Mouse (Mus musculus): ENCODE data around the gene Kif1b. TPM values are rescaled to one million over a fixed set of nuclear protein-coding genes. Genes with fewer than 3 reads are reported as not detected.

Kif1b gene
- polyA plus RNA-seq, 1 experiment from 2014 or later: 224 TPM

- Histone ChIP-seq H3K4me3 (ENCODE audit: low read depth, low read length) (no peak overlapping the region), H3K9me3 (ENCODE audit: control insufficient read depth, low read length) (no peaks in the 10 kb centered on the region), H3K4me1 (ENCODE audit: control insufficient read depth, insufficient read depth, low read length) (no peaks in the 10 kb centered on the region), H3K4me2 (ENCODE audit: low read depth, low read length) (no peak overlapping the region), H3K9ac (replicated peaks; ENCODE audit: low read depth, low read length) (no peak overlapping the region), H3K36me3 (ENCODE audit: control insufficient read depth, insufficient read depth, low read length) (peaks cover 62% of the 10 kb centered on the region), H3K27ac (ENCODE audit: low read depth, low read length) (no peak overlapping the region), H3K27me3 (ENCODE audit: control insufficient read depth, insufficient read depth, low read length) (no peaks in the 10 kb centered on the region)
- WGBS: 90% methylated on average over 13 of the region's 13 CpGs
- ATAC-seq (ENCODE audit: low read depth): no peak
Measured at GRCm38 (mm10) chr4:149159891-149160290, 147.6 kb downstream of the Kif1b start.

GRCm38 (mm10) chr4:149159203-149159602, 148.3 kb downstream of the Kif1b start:
- Histone ChIP-seq H3K36me3 (ENCODE audit: control insufficient read depth, insufficient read depth, low read length) (peaks cover 69% of the 10 kb centered on the region), H3K4me3 (ENCODE audit: low read depth, low read length) (no peak overlapping the region), H3K9me3 (ENCODE audit: control insufficient read depth, low read length) (no peaks in the 10 kb centered on the region), H3K27me3 (ENCODE audit: control insufficient read depth, insufficient read depth, low read length) (no peaks in the 10 kb centered on the region), H3K4me2 (ENCODE audit: low read depth, low read length) (no peak overlapping the region), H3K27ac (ENCODE audit: low read depth, low read length) (no peak overlapping the region), H3K4me1 (ENCODE audit: control insufficient read depth, insufficient read depth, low read length) (no peaks in the 10 kb centered on the region), H3K9ac (replicated peaks; ENCODE audit: low read depth, low read length) (no peak overlapping the region)
- WGBS: 89% methylated on average over 2 of the region's 2 CpGs
- ATAC-seq (ENCODE audit: low read depth): no peak

GRCm38 (mm10) chr4:149157415-149157973, 150.0 kb downstream of the Kif1b start:
- Histone ChIP-seq H3K4me3 (ENCODE audit: low read depth, low read length) (no peak overlapping the region), H3K9me3 (ENCODE audit: control insufficient read depth, low read length) (no peaks in the 10 kb centered on the region), H3K36me3 (ENCODE audit: control insufficient read depth, insufficient read depth, low read length) (peaks cover 84% of the 10 kb centered on the region), H3K27ac (ENCODE audit: low read depth, low read length) (no peak overlapping the region), H3K9ac (replicated peaks; ENCODE audit: low read depth, low read length) (no peak overlapping the region), H3K4me2 (ENCODE audit: low read depth, low read length) (no peak overlapping the region), H3K27me3 (ENCODE audit: control insufficient read depth, insufficient read depth, low read length) (no peaks in the 10 kb centered on the region), H3K4me1 (ENCODE audit: control insufficient read depth, insufficient read depth, low read length) (no peaks in the 10 kb centered on the region)
- no peak for ATAC-seq (ENCODE audit: low read depth)
- 64% methylated on average over 8 of the region's 8 CpGs for WGBS

DNA sequence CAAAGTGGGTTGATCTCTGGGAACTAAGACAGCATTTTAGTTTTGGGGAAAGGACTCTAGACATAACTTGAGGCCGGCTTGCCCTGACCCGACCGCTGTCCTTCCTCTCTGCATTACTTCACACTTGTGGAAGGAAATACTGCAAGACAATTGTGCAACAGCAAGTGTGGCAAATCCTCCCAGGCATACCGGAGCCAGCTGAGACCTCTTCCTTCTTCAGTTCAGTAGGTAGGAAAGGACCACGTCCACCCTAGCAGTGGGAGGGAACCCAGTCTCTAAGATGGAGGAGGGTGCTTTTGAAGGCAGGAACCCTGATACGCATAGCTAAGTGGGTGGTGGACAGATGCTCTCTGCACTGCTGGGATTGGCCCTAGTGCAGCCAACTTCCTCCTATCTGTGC, 151.8 kb downstream of the Kif1b start:
- no peak for ATAC-seq (ENCODE audit: low read depth)
- Histone ChIP-seq H3K9ac (replicated peaks; ENCODE audit: low read depth, low read length) (no peak overlapping the region), H3K9me3 (ENCODE audit: control insufficient read depth, low read length) (no peaks in the 10 kb centered on the region)

GRCm38 (mm10) chr4:149154859-149155258, 152.6 kb downstream of the Kif1b start:
- Histone ChIP-seq H3K4me2 (ENCODE audit: low read depth, low read length) (no peak overlapping the region), H3K27me3 (ENCODE audit: control insufficient read depth, insufficient read depth, low read length) (no peaks in the 10 kb centered on the region), H3K36me3 (ENCODE audit: control insufficient read depth, insufficient read depth, low read length) (peaks cover 83% of the 10 kb centered on the region), H3K27ac (ENCODE audit: low read depth, low read length) (no peak overlapping the region), H3K9me3 (ENCODE audit: control insufficient read depth, low read length) (no peaks in the 10 kb centered on the region), H3K4me1 (ENCODE audit: control insufficient read depth, insufficient read depth, low read length) (no peaks in the 10 kb centered on the region), H3K4me3 (ENCODE audit: low read depth, low read length) (no peak overlapping the region), H3K9ac (replicated peaks; ENCODE audit: low read depth, low read length) (no peak overlapping the region)
- no peak for ATAC-seq (ENCODE audit: low read depth)
- WGBS: 97% methylated on average over 7 of the region's 7 CpGs

More for the DNA sequence above, 151.8 kb downstream of the Kif1b start:
- Histone ChIP-seq H3K4me1 (ENCODE audit: control insufficient read depth, insufficient read depth, low read length) (no peaks in the 10 kb centered on the region), H3K4me2 (ENCODE audit: low read depth, low read length) (no peak overlapping the region), H3K4me3 (ENCODE audit: low read depth, low read length) (no peak overlapping the region), H3K36me3 (ENCODE audit: control insufficient read depth, insufficient read depth, low read length) (peaks cover 85% of the 10 kb centered on the region), H3K27ac (ENCODE audit: low read depth, low read length) (no peak overlapping the region), H3K27me3 (ENCODE audit: control insufficient read depth, insufficient read depth, low read length) (no peaks in the 10 kb centered on the region)
- WGBS: 95% methylated on average over 6 of the region's 6 CpGs

DNA sequence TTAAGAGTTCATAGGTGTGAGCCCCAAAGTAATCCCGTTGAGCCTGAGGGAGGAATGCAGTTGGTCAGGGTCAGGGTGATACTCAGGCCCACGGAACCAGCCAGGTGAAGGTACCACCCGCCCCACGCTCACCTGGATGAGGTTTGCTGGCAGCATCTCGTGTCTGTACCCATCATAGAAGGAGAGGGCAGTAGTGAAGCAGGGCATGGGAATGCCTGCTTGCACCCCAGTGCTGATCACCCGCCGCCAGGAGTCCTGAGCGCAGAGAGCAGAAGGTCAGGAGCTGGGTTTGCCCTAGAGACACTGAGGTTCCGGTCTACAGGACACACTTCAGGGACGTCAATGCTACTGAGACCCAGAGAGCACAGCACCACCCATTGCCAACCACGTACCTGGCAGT, 156.8 kb downstream of the Kif1b start:
- Histone ChIP-seq H3K36me3 (ENCODE audit: control insufficient read depth, insufficient read depth, low read length) (peaks cover 52% of the 10 kb centered on the region), H3K27me3 (ENCODE audit: control insufficient read depth, insufficient read depth, low read length) (no peaks in the 10 kb centered on the region)

GRCm38 (mm10) chr4:149150256-149150655, 157.2 kb downstream of the Kif1b start:
- H3K4me1 ChIP-seq (ENCODE audit: control insufficient read depth, insufficient read depth, low read length): no peaks in the 10 kb centered on the region
- peaks cover 49% of the 10 kb centered on the region for H3K36me3 ChIP-seq (ENCODE audit: control insufficient read depth, insufficient read depth, low read length)
- H3K4me2 ChIP-seq (ENCODE audit: low read depth, low read length): no peak overlapping the region
- no peak overlapping the region for H3K27ac ChIP-seq (ENCODE audit: low read depth, low read length)
- H3K9me3 ChIP-seq (ENCODE audit: control insufficient read depth, low read length): no peaks in the 10 kb centered on the region
- no peak overlapping the region for H3K4me3 ChIP-seq (ENCODE audit: low read depth, low read length)
- ATAC-seq (ENCODE audit: low read depth): no peak
- no peak overlapping the region for H3K9ac ChIP-seq (replicated peaks; ENCODE audit: low read depth, low read length)
- WGBS: 82% methylated on average over 11 of the region's 11 CpGs
- no peaks in the 10 kb centered on the region for H3K27me3 ChIP-seq (ENCODE audit: control insufficient read depth, insufficient read depth, low read length)

More for the DNA sequence above, 156.8 kb downstream of the Kif1b start:
- Histone ChIP-seq H3K4me2 (ENCODE audit: low read depth, low read length) (no peak overlapping the region), H3K4me1 (ENCODE audit: control insufficient read depth, insufficient read depth, low read length) (no peaks in the 10 kb centered on the region), H3K4me3 (ENCODE audit: low read depth, low read length) (no peak overlapping the region), H3K9ac (replicated peaks; ENCODE audit: low read depth, low read length) (no peak overlapping the region), H3K27ac (ENCODE audit: low read depth, low read length) (no peak overlapping the region), H3K9me3 (ENCODE audit: control insufficient read depth, low read length) (no peaks in the 10 kb centered on the region)
- ATAC-seq (ENCODE audit: low read depth): no peak
- WGBS: 94% methylated on average over 11 of the region's 11 CpGs

- Histone ChIP-seq H3K9ac (replicated peaks; ENCODE audit: low read depth, low read length) (no peak overlapping the region), H3K4me2 (ENCODE audit: low read depth, low read length) (no peak overlapping the region), H3K27ac (ENCODE audit: low read depth, low read length) (no peak overlapping the region), H3K4me3 (ENCODE audit: low read depth, low read length) (no peak overlapping the region), H3K27me3 (ENCODE audit: control insufficient read depth, insufficient read depth, low read length) (no peaks in the 10 kb centered on the region), H3K9me3 (ENCODE audit: control insufficient read depth, low read length) (no peaks in the 10 kb centered on the region), H3K4me1 (ENCODE audit: control insufficient read depth, insufficient read depth, low read length) (no peaks in the 10 kb centered on the region), H3K36me3 (ENCODE audit: control insufficient read depth, insufficient read depth, low read length) (peaks cover 43% of the 10 kb centered on the region)
- WGBS: 77% methylated on average over 7 of the region's 7 CpGs
- no peak for ATAC-seq (ENCODE audit: low read depth)
Measured at GRCm38 (mm10) chr4:149149611-149150010, 157.9 kb downstream of the Kif1b start.

DNA sequence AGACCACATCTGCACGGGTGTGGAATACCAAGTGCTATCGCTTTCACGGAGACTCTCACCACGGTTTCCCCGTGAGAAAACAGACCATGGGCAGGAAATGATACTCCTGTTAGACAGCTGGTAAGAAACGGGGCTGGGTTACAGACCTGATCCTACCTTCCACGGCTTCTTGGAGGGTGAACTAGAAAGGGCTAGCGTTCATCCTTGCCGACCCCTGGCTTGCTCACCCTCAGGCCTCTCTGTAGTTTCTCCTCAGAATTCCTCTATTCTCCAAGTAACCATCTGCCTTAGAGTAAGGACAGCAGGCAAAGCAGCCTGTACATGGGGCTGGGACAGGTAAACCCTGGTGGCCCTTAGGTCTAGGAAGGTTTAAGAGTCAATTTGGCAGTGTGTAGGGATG, 158.3 kb downstream of the Kif1b start:
- Histone ChIP-seq H3K4me2 (ENCODE audit: low read depth, low read length) (no peak overlapping the region), H3K4me1 (ENCODE audit: control insufficient read depth, insufficient read depth, low read length) (no peaks in the 10 kb centered on the region), H3K36me3 (ENCODE audit: control insufficient read depth, insufficient read depth, low read length) (peaks cover 39% of the 10 kb centered on the region), H3K4me3 (ENCODE audit: low read depth, low read length) (no peak overlapping the region), H3K9ac (replicated peaks; ENCODE audit: low read depth, low read length) (no peak overlapping the region), H3K9me3 (ENCODE audit: control insufficient read depth, low read length) (no peaks in the 10 kb centered on the region), H3K27me3 (ENCODE audit: control insufficient read depth, insufficient read depth, low read length) (no peaks in the 10 kb centered on the region), H3K27ac (ENCODE audit: low read depth, low read length) (no peak overlapping the region)
- no peak for ATAC-seq (ENCODE audit: low read depth)
- WGBS: 81% methylated on average over 9 of the region's 9 CpGs

All from neural tube, embryonic 14.5 days (tissue).